Mouse (Mus musculus) ES-Bruce4 (cell line): Measurements from ENCODE around the gene Pbld2.

ENCODE experiments used
- CTCF ChIP-seq: IDR thresholded peaks from one replicate; pipeline ENCODE4 v1.8.1; 2011; ENCODE audit warnings: low read depth, low read length
- EP300 ChIP-seq: IDR thresholded peaks from 2 replicates; pipeline ENCODE4 v1.6.1; 2011; ENCODE audit warnings: low read depth, low read length; ENCODE audit not compliant: insufficient read depth
- POLR2A ChIP-seq: IDR thresholded peaks from one replicate; pipeline ENCODE4 v1.8.1; 2011; ENCODE audit warnings: low read length; ENCODE audit not compliant: insufficient read depth

DNA sequence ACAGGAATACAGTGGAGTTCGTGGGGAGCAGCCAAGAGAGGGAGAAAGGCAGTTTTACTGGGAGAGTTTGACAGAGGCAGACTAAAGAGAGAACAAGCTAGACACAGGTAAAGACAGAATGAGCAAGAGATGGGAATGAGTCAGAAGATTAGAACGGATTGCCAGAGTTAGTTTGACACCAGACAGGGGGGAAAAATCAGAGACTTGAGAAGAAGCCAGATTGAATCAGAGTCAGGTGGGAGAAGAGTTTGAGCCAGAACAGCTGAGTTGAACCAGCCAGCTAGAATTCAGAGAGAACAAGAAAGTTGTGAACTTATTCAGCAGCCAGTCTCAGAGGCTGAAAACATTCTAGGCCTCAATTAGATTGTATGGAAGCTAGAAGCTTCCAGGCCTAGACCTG, 35.7 kb downstream of the Pbld2 start, which contains the start of gene Pbld1:
- TF ChIP-seq POLR2A, result no peak
- no peak for TF ChIP-seq EP300
- TF ChIP-seq CTCF, result no peak
